Mouse (Mus musculus) gastrocnemius, postnatal 14 days (tissue): ENCODE results near the gene Senp1. TPM values are rescaled to one million over a fixed set of nuclear protein-coding genes. Genes with fewer than 3 reads are reported as not detected.

Experiments used
- DNase-seq: peaks from one replicate; pipeline ENCODE4 v3.0.0; 2021; ENCODE audit warnings: mixed read lengths
- intact Hi-C: fragments of 180-260 bp; cut with DNase I; formaldehyde crosslinking; loops from one replicate; pipeline ENCODE4 v1.15.1; 2025; ENCODE audit warnings: low total_unique reads
- total RNA-seq, 2 experiments: library from RNA; stranded (reverse); gene quantifications; 2 replicates each; pipeline ENCODE4 v1.2.3; 2021

Gene Senp1
- total RNA-seq, 2 experiments from 2014 or later = 6.8 to 7.0 TPM

- peak; percentile 87 for DNase-seq
- intact Hi-C loops = no loop called here
These were observed 15.0 kb upstream of the Senp1 start for GRCm38 (mm10) chr15:98108297-98109152.

- intact Hi-C loops = no loop called here
- no peak for DNase-seq
These were observed 14.3 kb upstream of the Senp1 start for GRCm38 (mm10) chr15:98107703-98108296.

- intact Hi-C loops = no loop called here
- DNase-seq = no peak
These were observed 13.7 kb upstream of the Senp1 start for GRCm38 (mm10) chr15:98107230-98107629.

GRCm38 (mm10) chr15:98106506-98106905 is 13.0 kb upstream of the Senp1 start:
- intact Hi-C loops = no loop called here
- DNase-seq = no peak

- DNase-seq = no peak
- intact Hi-C loops = no loop called here
These were observed 8.9 kb upstream of the Senp1 start for GRCm38 (mm10) chr15:98102401-98102800.

GRCm38 (mm10) chr15:98098519-98098918 is 5.0 kb upstream of the Senp1 start:
- DNase-seq = no peak
- intact Hi-C loops = no loop called here

- intact Hi-C loops = no loop called here
- no peak for DNase-seq
These were observed 3.4 kb upstream of the Senp1 start for GRCm38 (mm10) chr15:98096957-98097356.

- intact Hi-C loops = no loop called here
- no peak for DNase-seq
These were observed 1.4 kb upstream of the Senp1 start for GRCm38 (mm10) chr15:98094905-98095304.

GRCm38 (mm10) chr15:98092372-98093120 is 998 bp downstream of the Senp1 start, which contains the start of gene Pfkm:
Gene Pfkm (plus strand): TSS chr15:98092589.
- intact Hi-C loops = no loop called here
- no peak for DNase-seq

GRCm38 (mm10) chr15:98091841-98092240 is 1.7 kb downstream of the Senp1 start:
- DNase-seq = no peak
- intact Hi-C loops = no loop called here

GRCm38 (mm10) chr15:98089421-98090183 is 3.9 kb downstream of the Senp1 start:
- DNase-seq = peak; percentile 26
- intact Hi-C loops = loop anchor here (5.0 kb wide), 1 partner anchor 63 kb away; no protein-coding TSS in a partner anchor

GRCm38 (mm10) chr15:98088889-98089288 is 4.7 kb downstream of the Senp1 start:
- intact Hi-C loops = loop anchor here (5.0 kb wide), 1 partner anchor 63 kb away; no protein-coding TSS in a partner anchor
- DNase-seq = no peak

- DNase-seq = no peak
- intact Hi-C loops = no loop called here
These were observed 16.6 kb downstream of the Senp1 start for GRCm38 (mm10) chr15:98076901-98077300.

- intact Hi-C loops = no loop called here
- DNase-seq = no peak
These were observed 18.5 kb downstream of the Senp1 start for GRCm38 (mm10) chr15:98075034-98075433.

- no peak for DNase-seq
- intact Hi-C loops = loop anchor here (5.0 kb wide), 1 partner anchor 93 kb away; the partner anchor contains the start of genes Asb8 and Ccdc184
These were observed 19.0 kb downstream of the Senp1 start for GRCm38 (mm10) chr15:98074521-98074920.

- DNase-seq = no peak
- intact Hi-C loops = loop anchor here (5.0 kb wide), 1 partner anchor 97 kb away; the partner anchor contains the start of genes Asb8 and Ccdc184
These were observed 23.2 kb downstream of the Senp1 start for GRCm38 (mm10) chr15:98070376-98070775.

- DNase-seq = no peak
- intact Hi-C loops = loop anchor here (5.0 kb wide), 1 partner anchor 98 kb away; the partner anchor contains the start of genes Asb8 and Ccdc184
These were observed 23.8 kb downstream of the Senp1 start for GRCm38 (mm10) chr15:98069566-98070245.

GRCm38 (mm10) chr15:98068506-98068905 is 25.0 kb downstream of the Senp1 start:
- DNase-seq = no peak
- intact Hi-C loops = no loop called here

GRCm38 (mm10) chr15:98067492-98067891 is 26.1 kb downstream of the Senp1 start:
- intact Hi-C loops = no loop called here
- no peak for DNase-seq
